9 mouse cellular contexts compared by ENCODE assay signal in the genomic region with DNA sequence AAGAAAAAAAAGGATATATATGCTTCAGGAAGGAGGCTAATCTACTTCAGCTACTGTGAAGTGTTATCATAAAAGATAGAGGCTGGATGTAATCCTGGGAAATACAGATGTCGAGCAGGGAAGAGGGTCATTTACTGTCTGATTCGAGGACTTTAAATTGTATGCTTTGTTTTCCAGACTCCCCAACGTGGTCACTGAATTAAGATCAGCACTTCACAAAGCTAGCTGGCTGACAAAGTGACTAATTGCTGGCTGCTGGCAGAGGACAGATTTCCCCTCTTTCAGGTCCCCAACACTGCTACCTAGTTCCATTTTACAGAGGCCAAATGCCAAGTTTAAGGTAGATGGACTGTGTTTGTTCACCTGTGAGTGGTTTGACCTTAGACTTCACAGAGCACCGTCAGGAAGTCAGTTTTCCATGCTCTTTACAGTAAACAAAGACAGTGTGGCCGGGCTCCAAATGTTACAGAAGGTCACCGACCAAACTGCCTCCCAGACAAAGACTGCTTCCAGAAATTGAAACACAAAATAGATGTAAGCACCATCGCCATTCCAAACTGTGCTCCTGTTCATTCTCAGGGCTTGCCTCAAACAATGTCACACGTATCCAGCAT.
A peak's percentile ranks its signal among the peaks of the same experiment; 100 is the strongest.
DNase-seq lines count a peak whose midpoint lies in the region; ATAC-seq and TF ChIP-seq lines count a peak whose summit lies in the region.
"Had no signal": no experiment of that assay in that cellular context is flagged by ENCODE, and none has a peak within 500 bp of the region (broad histone marks: within the 10 kb centered on the region; RNA-seq: fewer than 3 reads in every experiment).

No protein-coding gene starts in this region.

- TF ChIP-seq POLR2A in cerebellum, adult 2 months (IDR thresholded peaks at IDR 0.05; ENCODE audit: borderline replicate concordance, insufficient read depth, low read length) = no peak

- H3K27ac ChIP-seq in cerebellum, adult 2 months (ENCODE audit: insufficient read depth, low read length) = no peak overlapping the region
- no peak overlapping the region for H3K27ac ChIP-seq in stomach, postnatal 0 days (replicated peaks)
- H3K27ac ChIP-seq: embryonic facial prominence, embryonic 13.5 days had no signal

- 37% methylated on average over 8 of the region's 8 CpGs for WGBS in cerebellum, adult 2 months
- 16% methylated on average over 8 of the region's 8 CpGs for WGBS in stomach, postnatal 0 days

- ATAC-seq in stomach, postnatal 0 days (ENCODE audit: low FRiP score, low TSS enrichment) = no peak

- no peak for TF ChIP-seq CTCF in cerebellum, adult 2 months (IDR thresholded peaks at IDR 0.05; ENCODE audit: borderline replicate concordance, insufficient read depth, low read depth, low read length)
- TF ChIP-seq CTCF in stomach, postnatal 0 days (IDR thresholded peaks at IDR 0.05; ENCODE audit: low read depth) = no peak

- no peak overlapping the region for H3K9ac ChIP-seq in stomach, postnatal 0 days (ENCODE audit: low read length)
- H3K9ac ChIP-seq: embryonic facial prominence, embryonic 13.5 days had no signal

- no peaks in the 10 kb centered on the region for H3K9me3 ChIP-seq in stomach, postnatal 0 days (ENCODE audit: control insufficient read depth, low read length)
- H3K9me3 ChIP-seq: embryonic facial prominence, embryonic 13.5 days had no signal

- no peak overlapping the region for H3K4me3 ChIP-seq in cerebellum, adult 2 months (replicated peaks; ENCODE audit: insufficient read depth, low read depth, low read length)
- H3K4me3 ChIP-seq in stomach, postnatal 0 days (ENCODE audit: low read depth, low read length) = no peak overlapping the region
- H3K4me3 ChIP-seq: embryonic facial prominence, embryonic 13.5 days had no signal

- DNase-seq in cerebellum, postnatal 10 days = peak; percentile 23 to 26
- DNase-seq in cerebellum, adult 2 months = no peak
- peak; percentile 11 for DNase-seq in ovary, postnatal 36 days (ENCODE audit: low spot score)
- no peak for DNase-seq in ovary, postnatal 14 days (ENCODE audit: low spot score)
- DNase-seq in kidney, postnatal 14 days = peak; percentile 71
- peak; percentile 14 for DNase-seq in stomach, postnatal 0 days (ENCODE audit: low spot score)
- DNase-seq in testis, postnatal 10 days (ENCODE audit: low spot score) = no peak
- DNase-seq in thymus, postnatal 14 days = no peak

- no peaks in the 10 kb centered on the region for H3K4me1 ChIP-seq in cerebellum, adult 2 months (ENCODE audit: control insufficient read depth, insufficient read depth, low read length)
- no peaks in the 10 kb centered on the region for H3K4me1 ChIP-seq in stomach, postnatal 0 days (replicated peaks; ENCODE audit: control insufficient read depth, insufficient read depth)

- no peak for TF ChIP-seq EP300 in stomach, postnatal 0 days (optimal IDR thresholded peaks at IDR 0.05)

- H3K27me3 ChIP-seq in cerebellum, adult 2 months (ENCODE audit: control insufficient read depth, insufficient read depth, low read length) = no peaks in the 10 kb centered on the region
- no peaks in the 10 kb centered on the region for H3K27me3 ChIP-seq in stomach, postnatal 0 days (ENCODE audit: control insufficient read depth, insufficient read depth, low read length)
- H3K27me3 ChIP-seq: embryonic facial prominence, embryonic 13.5 days had no signal

- H3K36me3 ChIP-seq in stomach, postnatal 0 days (ENCODE audit: control insufficient read depth, insufficient read depth, low read length) = no peaks in the 10 kb centered on the region
- H3K36me3 ChIP-seq: embryonic facial prominence, embryonic 13.5 days had no signal

- H3K4me2 ChIP-seq in stomach, postnatal 0 days (replicated peaks; ENCODE audit: low read depth) = no peak overlapping the region
- H3K4me2 ChIP-seq: embryonic facial prominence, embryonic 13.5 days had no signal

Comparison
In these comparisons a context has a peak if more than half of its experiments do, and no peak if none do; other contexts are left out.
1. DNase-seq: peak in cerebellum, postnatal 10 days (2 of 2), ovary, postnatal 36 days (single experiment), kidney, postnatal 14 days (single experiment) and stomach, postnatal 0 days (single experiment); none in cerebellum, adult 2 months (0 of 2), ovary, postnatal 14 days (single experiment), testis, postnatal 10 days (single experiment) and thymus, postnatal 14 days (single experiment).